Mouse (Mus musculus): Measurements from ENCODE around the gene Lmtk2.

The Lmtk2 gene

GRCm38 (mm10) chr5:144109201-144109600, 9.0 kb downstream of the Lmtk2 start:
- whole genome bisulfite sequencing = 56% methylated on average over 8 of the region's 8 CpGs

- WGBS = 57% methylated on average over 11 of the region's 11 CpGs
Measured at GRCm38 (mm10) chr5:144112574-144113438, 12.6 kb downstream of the Lmtk2 start.

- WGBS = 78% methylated on average over 2 of the region's 2 CpGs
Measured at GRCm38 (mm10) chr5:144114068-144114467, 13.8 kb downstream of the Lmtk2 start.

GRCm38 (mm10) chr5:144114970-144115627, 14.9 kb downstream of the Lmtk2 start:
- 46% methylated on average over 5 of the region's 5 CpGs for WGBS

GRCm38 (mm10) chr5:144115628-144115977, 15.4 kb downstream of the Lmtk2 start:
- WGBS = 84% methylated on average over 2 of the region's 2 CpGs

- 84% methylated on average over 4 of the region's 4 CpGs for WGBS
Measured at GRCm38 (mm10) chr5:144118271-144118670, 18.0 kb downstream of the Lmtk2 start.

GRCm38 (mm10) chr5:144119286-144119685, 19.1 kb downstream of the Lmtk2 start:
- WGBS = 55% methylated on average over 2 of the region's 2 CpGs

- 66% methylated on average over 9 of the region's 9 CpGs for WGBS
Measured at GRCm38 (mm10) chr5:144125979-144126755, 25.9 kb downstream of the Lmtk2 start.

GRCm38 (mm10) chr5:144143531-144143930, 43.3 kb downstream of the Lmtk2 start:
- 85% methylated on average over 5 of the region's 5 CpGs for WGBS

GRCm38 (mm10) chr5:144149530-144149929, 49.3 kb downstream of the Lmtk2 start:
- WGBS = 53% methylated on average over 4 of the region's 4 CpGs

- WGBS = 87% methylated on average over 4 of the region's 4 CpGs
Measured at GRCm38 (mm10) chr5:144151270-144151669, 51.0 kb downstream of the Lmtk2 start.

- 11% methylated on average over 7 of the region's 7 CpGs for WGBS
Measured at GRCm38 (mm10) chr5:144154528-144154927, 54.3 kb downstream of the Lmtk2 start.

GRCm38 (mm10) chr5:144158604-144159003, 58.4 kb downstream of the Lmtk2 start:
- WGBS = 13% methylated on average over 4 of the region's 4 CpGs

GRCm38 (mm10) chr5:144159137-144159536, 58.9 kb downstream of the Lmtk2 start:
- WGBS = 54% methylated on average over 8 of the region's 8 CpGs

- WGBS = 88% methylated on average over 5 of the region's 5 CpGs
Measured at GRCm38 (mm10) chr5:144162080-144162812, 62.0 kb downstream of the Lmtk2 start.

- 57% methylated on average over 10 of the region's 10 CpGs for WGBS
Measured at GRCm38 (mm10) chr5:144162813-144163517, 62.7 kb downstream of the Lmtk2 start.

- WGBS = 71% methylated on average over 3 of the region's 3 CpGs
Measured at GRCm38 (mm10) chr5:144165756-144166155, 65.5 kb downstream of the Lmtk2 start.

GRCm38 (mm10) chr5:144169275-144169975, 69.2 kb downstream of the Lmtk2 start:
- 58% methylated on average over 8 of the region's 8 CpGs for WGBS

GRCm38 (mm10) chr5:144173648-144174047, 73.4 kb downstream of the Lmtk2 start:
- 90% methylated on average over 18 of the region's 18 CpGs for WGBS

- WGBS = 59% methylated on average over 6 of the region's 6 CpGs
Measured at GRCm38 (mm10) chr5:144178216-144178615, 78.0 kb downstream of the Lmtk2 start.
